ENCODE assay signal across 8 mouse cellular contexts in the genomic region with DNA sequence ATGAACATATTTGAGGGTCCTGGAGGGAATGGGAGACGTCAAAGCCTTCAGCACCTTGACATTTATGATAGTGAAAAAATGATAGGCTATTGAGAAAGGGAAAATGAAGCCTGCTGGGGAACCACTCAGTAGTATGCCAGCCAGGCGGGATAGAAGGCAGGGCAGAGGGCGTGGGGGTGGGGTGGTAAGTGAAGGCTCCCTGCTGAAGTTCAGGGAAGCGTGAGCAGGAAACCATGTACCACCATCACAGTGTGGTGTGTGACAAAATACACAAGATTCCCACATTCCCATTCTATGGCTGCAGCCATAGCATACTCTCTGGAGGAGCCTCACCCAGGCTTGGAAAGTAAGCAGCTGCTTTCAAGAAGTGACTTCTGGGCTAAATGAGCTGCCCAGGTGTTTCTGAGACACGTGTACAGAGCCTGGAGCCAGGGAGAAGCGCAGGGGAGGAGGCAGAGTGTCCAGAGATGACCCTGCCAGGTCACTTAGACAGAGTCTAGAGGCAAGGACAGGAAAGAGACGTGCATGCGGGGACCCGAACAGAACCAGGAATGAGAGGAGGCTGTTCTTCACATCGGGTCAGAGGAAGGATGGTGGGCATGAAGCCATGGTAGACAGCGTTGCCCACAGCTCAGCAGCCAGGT. TPM values are rescaled to one million over a fixed set of nuclear protein-coding genes. Genes with fewer than 3 reads are reported as not detected.
DNase-seq lines count a peak whose midpoint lies in the region; ATAC-seq and TF ChIP-seq lines count a peak whose summit lies in the region.

No protein-coding gene starts in this region.

- 63% methylated on average over 11 of the region's 11 CpGs for WGBS in heart, postnatal 0 days
- WGBS in embryonic facial prominence, embryonic 13.5 days: 60% methylated on average over 11 of the region's 11 CpGs
- WGBS in liver, postnatal 0 days (ENCODE audit: insufficient replicate concordance): 41% methylated on average over 11 of the region's 11 CpGs
- 66% methylated on average over 11 of the region's 11 CpGs for WGBS in kidney, embryonic 16.5 days

- ATAC-seq in heart, postnatal 0 days (ENCODE audit: insufficient read depth, low read depth): no peak
- no peak for ATAC-seq in embryonic facial prominence, embryonic 13.5 days (ENCODE audit: insufficient number of reproducible peaks, insufficient read depth, low FRiP score, low TSS enrichment, low read depth)
- ATAC-seq in liver, postnatal 0 days: no peak
- ATAC-seq in CD4-positive, CD25-positive, alpha-beta regulatory T cell, adult 4 months: no peak
- ATAC-seq in kidney, embryonic 16.5 days (ENCODE audit: low FRiP score, low TSS enrichment): no peak

- peak overlapping the region; percentile 66 for H3K4me2 ChIP-seq in heart, postnatal 0 days (ENCODE audit: low read depth, low read length)
- H3K4me2 ChIP-seq in embryonic facial prominence, embryonic 13.5 days: peak overlapping the region; percentile 47; the same call in 1 of the 2 replicates
- H3K4me2 ChIP-seq in liver, postnatal 0 days (ENCODE audit: low read depth, low read length): peak overlapping the region; percentile 80
- H3K4me2 ChIP-seq in kidney, embryonic 16.5 days (replicated peaks; ENCODE audit: low read depth, low read length): no peak overlapping the region

- H3K4me3 ChIP-seq in heart, postnatal 0 days (ENCODE audit: low read depth, low read length): peak overlapping the region; percentile 36; the same call in 1 of the 2 replicates
- H3K4me3 ChIP-seq in embryonic facial prominence, embryonic 13.5 days: no peak overlapping the region
- H3K4me3 ChIP-seq in liver, postnatal 0 days (ENCODE audit: low read depth, low read length): peak overlapping the region; percentile 44
- H3K4me3 ChIP-seq in kidney, embryonic 16.5 days (ENCODE audit: low read length): no peak overlapping the region

- H3K36me3 ChIP-seq in heart, postnatal 0 days (replicated peaks; ENCODE audit: control insufficient read depth, insufficient read depth, low read length): no peaks in the 10 kb centered on the region
- no peaks in the 10 kb centered on the region for H3K36me3 ChIP-seq in embryonic facial prominence, embryonic 13.5 days
- peaks cover 8% of the 10 kb centered on the region; the same call in 1 of the 2 replicates for H3K36me3 ChIP-seq in liver, postnatal 0 days (replicated peaks; ENCODE audit: insufficient read depth, low read length)
- no peaks in the 10 kb centered on the region for H3K36me3 ChIP-seq in kidney, embryonic 16.5 days (ENCODE audit: insufficient read depth, low read length)

- H3K27ac ChIP-seq in heart, postnatal 0 days (ENCODE audit: low read depth): no peak overlapping the region
- 0 out of 2 replicates have a peak overlapping the region, but pooled peaks have one; percentile 39 for H3K27ac ChIP-seq in embryonic facial prominence, embryonic 13.5 days
- H3K27ac ChIP-seq in liver, postnatal 0 days (ENCODE audit: low read depth): peak overlapping the region; percentile 96
- no peak overlapping the region for H3K27ac ChIP-seq in kidney, embryonic 16.5 days (ENCODE audit: low read length)

- no peak for TF ChIP-seq CTCF in heart, postnatal 0 days (IDR thresholded peaks at IDR 0.05; ENCODE audit: low read depth)
- TF ChIP-seq CTCF in liver, postnatal 0 days (IDR thresholded peaks at IDR 0.05; ENCODE audit: low read depth): no peak

- H3K4me1 ChIP-seq in heart, postnatal 0 days (ENCODE audit: control insufficient read depth, insufficient read depth): peaks cover 12% of the 10 kb centered on the region; the same call in 1 of the 2 replicates
- H3K4me1 ChIP-seq in embryonic facial prominence, embryonic 13.5 days: peaks cover 13% of the 10 kb centered on the region
- peaks cover 36% of the 10 kb centered on the region for H3K4me1 ChIP-seq in liver, postnatal 0 days (ENCODE audit: insufficient read depth)
- peaks cover 31% of the 10 kb centered on the region for H3K4me1 ChIP-seq in kidney, embryonic 16.5 days (ENCODE audit: insufficient read depth, low read length)

- H3K9ac ChIP-seq in heart, postnatal 0 days (replicated peaks; ENCODE audit: low read depth, low read length): 0 out of 2 replicates have a peak overlapping the region, but pooled peaks have one; percentile 40
- H3K9ac ChIP-seq in embryonic facial prominence, embryonic 13.5 days: no peak overlapping the region
- H3K9ac ChIP-seq in liver, postnatal 0 days (replicated peaks): peak overlapping the region; percentile 76
- no peak overlapping the region for H3K9ac ChIP-seq in kidney, embryonic 16.5 days (replicated peaks; ENCODE audit: low read length)

- no peaks in the 10 kb centered on the region for H3K9me3 ChIP-seq in heart, postnatal 0 days (replicated peaks; ENCODE audit: control insufficient read depth, low read length)
- H3K9me3 ChIP-seq in embryonic facial prominence, embryonic 13.5 days: no peaks in the 10 kb centered on the region
- no peaks in the 10 kb centered on the region for H3K9me3 ChIP-seq in liver, postnatal 0 days (ENCODE audit: low read length)
- no peaks in the 10 kb centered on the region for H3K9me3 ChIP-seq in kidney, embryonic 16.5 days (ENCODE audit: low read length)

- H3K27me3 ChIP-seq in heart, postnatal 0 days (ENCODE audit: control insufficient read depth, insufficient read depth, low read length): no peaks in the 10 kb centered on the region
- no peaks in the 10 kb centered on the region for H3K27me3 ChIP-seq in embryonic facial prominence, embryonic 13.5 days
- H3K27me3 ChIP-seq in liver, postnatal 0 days (ENCODE audit: insufficient read depth, low read length): no peaks in the 10 kb centered on the region
- H3K27me3 ChIP-seq in kidney, embryonic 16.5 days (ENCODE audit: insufficient read depth, low read length): no peaks in the 10 kb centered on the region

- DNase-seq in heart, postnatal 0 days (ENCODE audit: low spot score): no peak
- DNase-seq in heart, postnatal 25 days (ENCODE audit: low spot score): no peak
- DNase-seq in adipocyte (ENCODE audit: low spot score): peak; percentile 51
- DNase-seq in liver, postnatal 0 days: peak; percentile 26
- DNase-seq in layer of hippocampus, adult 18-20 months (ENCODE audit: low spot score in 2 of 2): no peak

- TF ChIP-seq EP300 in heart, postnatal 0 days (IDR thresholded peaks at IDR 0.05; ENCODE audit: low read depth): no peak
- no peak for TF ChIP-seq EP300 in liver, postnatal 0 days (IDR thresholded peaks at IDR 0.05; ENCODE audit: low read depth)

- intact Hi-C loops in heart, postnatal 25 days (cut with DNase I): no loop called here

RNA-seq across cellular contexts. Expression of a gene that starts 26.1 kb away (rescaled TPM):
- 3.8 and 4.8 TPM in 2 replicates for total RNA-seq in heart, postnatal 0 days (2014; rRNA removed; ENCODE audit: low replicate concordance)
- 2.3 and 2.4 TPM in 2 replicates for polyA plus RNA-seq in heart, postnatal 0 days (2015; fragmentation: Nextera tagmentation; extraction: Ambion mirVana)
- total RNA-seq in heart, postnatal 25 days (2021): 1 to 10 TPM; 3.8 to 4.2 TPM
- 10.2 and 11.5 TPM in 2 replicates for polyA plus RNA-seq in embryonic facial prominence, embryonic 13.5 days (2015; fragmentation: Nextera tagmentation; extraction: Ambion mirVana)
- polyA plus RNA-seq in liver, postnatal 0 days (2015; fragmentation: Nextera tagmentation; extraction: Ambion mirVana): 10.1 and 11.3 TPM in 2 replicates
- 10 to 100 TPM in 1 of 2 experiments, 1 to 10 TPM in 1; 9.7 to 12.0 TPM for total RNA-seq in layer of hippocampus, adult 18-20 months (2021)
- polyA plus RNA-seq in CD4-positive, CD25-positive, alpha-beta regulatory T cell, adult 4 months (2017; shearing (Covaris generic)): 10 to 100 TPM in 1 of 2 experiments, 1 to 10 TPM in 1; 8.6 to 10.2 TPM
- polyA plus RNA-seq in kidney, embryonic 16.5 days (2015; fragmentation: Nextera tagmentation; extraction: Ambion mirVana): 23.7 and 25.0 TPM in 2 replicates

RNA-seq across cellular contexts. Expression of a gene that starts 45.5 kb away (rescaled TPM):
- 10.8 and 11.5 TPM in 2 replicates for total RNA-seq in heart, postnatal 0 days (2014; rRNA removed; ENCODE audit: low replicate concordance)
- polyA plus RNA-seq in heart, postnatal 0 days (2015; fragmentation: Nextera tagmentation; extraction: Ambion mirVana): 9.9 and 11.8 TPM in 2 replicates
- 1 to 10 TPM; 8.0 to 9.3 TPM for total RNA-seq in heart, postnatal 25 days (2021)
- polyA plus RNA-seq in embryonic facial prominence, embryonic 13.5 days (2015; fragmentation: Nextera tagmentation; extraction: Ambion mirVana): 11.7 and 12.9 TPM in 2 replicates
- polyA plus RNA-seq in liver, postnatal 0 days (2015; fragmentation: Nextera tagmentation; extraction: Ambion mirVana): 3.4 and 4.4 TPM in 2 replicates
- total RNA-seq in layer of hippocampus, adult 18-20 months (2021): 10 to 100 TPM; 14.7 to 18.0 TPM
- 10 to 100 TPM; 26.7 to 35.3 TPM for polyA plus RNA-seq in CD4-positive, CD25-positive, alpha-beta regulatory T cell, adult 4 months (2017; shearing (Covaris generic))
- 13.8 and 15.1 TPM in 2 replicates for polyA plus RNA-seq in kidney, embryonic 16.5 days (2015; fragmentation: Nextera tagmentation; extraction: Ambion mirVana)

RNA-seq across cellular contexts. Expression of a gene that starts 47.0 kb away (rescaled TPM):
- not detected in 2 replicates for total RNA-seq in heart, postnatal 0 days (2014; rRNA removed; ENCODE audit: low replicate concordance)
- polyA plus RNA-seq in heart, postnatal 0 days (2015; fragmentation: Nextera tagmentation; extraction: Ambion mirVana): 0.10 and 0.12 TPM in 2 replicates
- total RNA-seq in heart, postnatal 25 days (2021): not detected
- polyA plus RNA-seq in embryonic facial prominence, embryonic 13.5 days (2015; fragmentation: Nextera tagmentation; extraction: Ambion mirVana): 0.15 and 0.32 TPM in 2 replicates
- 0.28 and 0.30 TPM in 2 replicates for polyA plus RNA-seq in liver, postnatal 0 days (2015; fragmentation: Nextera tagmentation; extraction: Ambion mirVana)
- total RNA-seq in layer of hippocampus, adult 18-20 months (2021): not detected
- polyA plus RNA-seq in CD4-positive, CD25-positive, alpha-beta regulatory T cell, adult 4 months (2017; shearing (Covaris generic)): under 1 TPM in 1 of 2 experiments, not detected in 1; 0.24 TPM
- polyA plus RNA-seq in kidney, embryonic 16.5 days (2015; fragmentation: Nextera tagmentation; extraction: Ambion mirVana): 0.26 and 0.51 TPM in 2 replicates

Comparison
In these comparisons a context has a peak if more than half of its experiments do, and no peak if none do; other contexts are left out.
1. DNase-seq: peak in adipocyte (single experiment) and liver, postnatal 0 days (single experiment); none in heart, postnatal 0 days (single experiment), heart, postnatal 25 days (single experiment) and layer of hippocampus, adult 18-20 months (0 of 2).
2. H3K27ac ChIP-seq: peak in embryonic facial prominence, embryonic 13.5 days (single experiment) and liver, postnatal 0 days (single experiment); none in heart, postnatal 0 days (single experiment) and kidney, embryonic 16.5 days (single experiment).
3. H3K4me3 ChIP-seq: peak in heart, postnatal 0 days (single experiment) and liver, postnatal 0 days (single experiment); none in embryonic facial prominence, embryonic 13.5 days (single experiment) and kidney, embryonic 16.5 days (single experiment).
4. H3K9ac ChIP-seq: peak in heart, postnatal 0 days (single experiment) and liver, postnatal 0 days (single experiment); none in embryonic facial prominence, embryonic 13.5 days (single experiment) and kidney, embryonic 16.5 days (single experiment).